Mouse (Mus musculus): ENCODE measurements around the gene Iqgap2.

DNA sequence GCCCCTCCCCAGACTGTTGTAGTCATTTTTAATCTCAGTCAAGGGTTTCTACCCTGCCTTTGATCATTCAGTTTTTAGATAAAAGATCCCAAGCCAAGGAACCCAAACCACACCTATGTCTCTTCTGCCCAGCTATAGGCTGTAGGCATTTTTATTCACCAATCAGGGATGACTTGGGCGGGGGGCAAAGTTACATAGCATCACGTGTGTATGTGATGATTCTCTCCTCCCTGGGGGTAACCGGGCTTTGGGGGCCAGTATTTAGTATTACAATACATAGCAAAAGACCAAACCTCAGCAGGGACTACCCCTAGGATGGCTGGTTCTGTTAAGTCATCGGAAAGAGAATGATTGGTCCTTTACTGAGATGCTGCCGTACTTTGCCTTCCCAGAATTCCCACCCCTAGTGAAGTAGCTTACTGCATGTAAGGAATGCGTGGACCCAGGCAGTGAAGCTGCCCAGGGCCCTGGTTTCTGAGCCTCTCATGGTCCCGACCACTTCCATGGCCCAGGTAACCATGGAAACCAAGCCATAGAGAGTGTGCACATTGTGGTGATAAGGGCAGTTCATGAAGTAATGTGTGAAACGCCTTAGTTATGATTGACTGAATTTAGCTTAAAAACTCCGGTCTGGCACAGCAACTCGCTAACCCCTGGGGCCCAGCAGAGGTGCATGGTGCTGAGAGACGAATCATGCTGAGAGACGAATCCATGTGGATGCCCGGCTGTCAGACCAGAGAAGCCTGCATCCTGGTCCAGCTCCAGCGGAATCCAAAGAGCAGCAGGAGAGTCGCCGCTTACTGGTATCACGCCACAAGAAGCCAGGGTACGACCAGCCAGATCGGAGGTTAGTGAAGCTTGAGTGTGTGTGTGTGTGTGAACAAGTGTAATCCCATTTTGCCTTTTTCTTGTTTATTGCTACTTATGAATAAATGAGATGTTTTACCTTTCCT is 308.2 kb downstream of the Iqgap2 start:
- TF ChIP-seq CTCF (IDR thresholded peaks at IDR 0.05; ENCODE audit: control insufficient read depth, insufficient read depth, insufficient read length) (no peak), MYOD1 (IDR thresholded peaks at IDR 0.05; ENCODE audit: control insufficient read depth, insufficient read length, low read depth) (no peak), MAX (IDR thresholded peaks at IDR 0.05) (no peak), USF1 (IDR thresholded peaks at IDR 0.05; ENCODE audit: low read depth) (no peak), FOSL1 (IDR thresholded peaks at IDR 0.05; ENCODE audit: insufficient read depth, low read length, poor library complexity, severe bottlenecking) (no peak)

Data from C2C12 (cell line).